Mouse (Mus musculus): ENCODE data around the gene Vps53. TPM values are rescaled to one million over a fixed set of nuclear protein-coding genes. Genes with fewer than 3 reads are reported as not detected.

Vps53 gene
- total RNA-seq, 1 experiment from 2014 or later, result 47.8 TPM

GRCm38 (mm10) chr11:76137996-76138395 is 41.5 kb downstream of the Vps53 start:
- ATAC-seq (replicated peaks in 1 of 2; ENCODE audit: insufficient read depth in 1 of 2, low FRiP score in 2 of 2, low TSS enrichment in 1 of 2, low read depth in 1 of 2, poor library complexity in 2 of 2, severe bottlenecking in 2 of 2), result no peak

GRCm38 (mm10) chr11:76135641-76136437 is 43.6 kb downstream of the Vps53 start:
- no peak for ATAC-seq (replicated peaks in 1 of 2; ENCODE audit: insufficient read depth in 1 of 2, low FRiP score in 2 of 2, low TSS enrichment in 1 of 2, low read depth in 1 of 2, poor library complexity in 2 of 2, severe bottlenecking in 2 of 2)

GRCm38 (mm10) chr11:76130859-76131258 is 48.6 kb downstream of the Vps53 start:
- no peak for ATAC-seq (replicated peaks in 1 of 2; ENCODE audit: insufficient read depth in 1 of 2, low FRiP score in 2 of 2, low TSS enrichment in 1 of 2, low read depth in 1 of 2, poor library complexity in 2 of 2, severe bottlenecking in 2 of 2)

GRCm38 (mm10) chr11:76125386-76125785 is 54.1 kb downstream of the Vps53 start:
- no peak for ATAC-seq (replicated peaks in 1 of 2; ENCODE audit: insufficient read depth in 1 of 2, low FRiP score in 2 of 2, low TSS enrichment in 1 of 2, low read depth in 1 of 2, poor library complexity in 2 of 2, severe bottlenecking in 2 of 2)

DNA sequence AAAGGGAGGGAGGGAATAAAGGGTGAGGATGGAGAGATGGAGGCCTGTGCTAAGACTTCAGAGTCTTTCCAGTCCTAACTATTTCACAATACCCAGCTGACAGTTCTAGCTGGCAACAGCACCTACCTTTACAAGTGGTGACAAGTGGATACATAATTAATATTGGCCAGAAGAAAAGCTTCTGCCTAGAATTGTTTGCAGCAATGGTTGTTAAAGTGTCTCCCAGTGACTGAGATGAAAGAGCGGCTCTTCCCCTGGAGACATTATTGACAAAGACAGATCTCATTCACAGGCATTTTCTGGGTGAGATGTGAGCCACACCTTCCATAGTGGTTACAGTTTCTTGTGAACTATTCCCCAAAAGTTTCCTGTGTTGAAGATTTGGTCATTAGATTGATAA is 55.9 kb downstream of the Vps53 start:
- no peak for ATAC-seq (replicated peaks in 1 of 2; ENCODE audit: insufficient read depth in 1 of 2, low FRiP score in 2 of 2, low TSS enrichment in 1 of 2, low read depth in 1 of 2, poor library complexity in 2 of 2, severe bottlenecking in 2 of 2)

- ATAC-seq (replicated peaks in 1 of 2; ENCODE audit: insufficient read depth in 1 of 2, low FRiP score in 2 of 2, low TSS enrichment in 1 of 2, low read depth in 1 of 2, poor library complexity in 2 of 2, severe bottlenecking in 2 of 2), result no peak
Measured at GRCm38 (mm10) chr11:76122571-76122970, 56.9 kb downstream of the Vps53 start.

- ATAC-seq (replicated peaks in 1 of 2; ENCODE audit: insufficient read depth in 1 of 2, low FRiP score in 2 of 2, low TSS enrichment in 1 of 2, low read depth in 1 of 2, poor library complexity in 2 of 2, severe bottlenecking in 2 of 2), result no peak
Measured at GRCm38 (mm10) chr11:76121086-76121485, 58.4 kb downstream of the Vps53 start.

DNA sequence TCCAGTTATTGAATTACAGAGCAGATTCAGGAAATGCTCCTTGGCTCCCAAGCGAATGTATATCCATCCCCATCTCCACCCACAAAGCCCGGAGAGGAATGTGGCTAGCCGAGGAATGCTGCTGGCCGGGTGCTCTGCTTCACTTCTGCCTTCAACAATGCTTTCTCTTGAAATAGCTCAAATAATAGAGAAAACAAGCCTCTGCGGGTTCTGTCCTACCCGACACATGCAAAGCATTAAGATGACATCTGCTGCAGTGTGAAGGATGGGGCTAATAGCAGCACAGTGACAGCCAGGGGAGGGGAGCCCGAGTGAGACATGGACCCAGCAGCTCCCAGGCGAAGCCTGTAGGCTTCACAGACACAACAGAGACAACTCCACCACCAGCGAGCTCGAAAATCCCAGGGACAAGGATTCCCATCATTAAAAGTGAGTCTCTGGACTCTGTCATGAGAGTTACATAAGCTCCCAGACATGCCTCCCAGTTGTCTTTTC is 59.0 kb downstream of the Vps53 start:
- ATAC-seq (replicated peaks in 1 of 2; ENCODE audit: insufficient read depth in 1 of 2, low FRiP score in 2 of 2, low TSS enrichment in 1 of 2, low read depth in 1 of 2, poor library complexity in 2 of 2, severe bottlenecking in 2 of 2), result no peak

GRCm38 (mm10) chr11:76110416-76110815 is 69.0 kb downstream of the Vps53 start:
- no peak for ATAC-seq (replicated peaks in 1 of 2; ENCODE audit: insufficient read depth in 1 of 2, low FRiP score in 2 of 2, low TSS enrichment in 1 of 2, low read depth in 1 of 2, poor library complexity in 2 of 2, severe bottlenecking in 2 of 2)

DNA sequence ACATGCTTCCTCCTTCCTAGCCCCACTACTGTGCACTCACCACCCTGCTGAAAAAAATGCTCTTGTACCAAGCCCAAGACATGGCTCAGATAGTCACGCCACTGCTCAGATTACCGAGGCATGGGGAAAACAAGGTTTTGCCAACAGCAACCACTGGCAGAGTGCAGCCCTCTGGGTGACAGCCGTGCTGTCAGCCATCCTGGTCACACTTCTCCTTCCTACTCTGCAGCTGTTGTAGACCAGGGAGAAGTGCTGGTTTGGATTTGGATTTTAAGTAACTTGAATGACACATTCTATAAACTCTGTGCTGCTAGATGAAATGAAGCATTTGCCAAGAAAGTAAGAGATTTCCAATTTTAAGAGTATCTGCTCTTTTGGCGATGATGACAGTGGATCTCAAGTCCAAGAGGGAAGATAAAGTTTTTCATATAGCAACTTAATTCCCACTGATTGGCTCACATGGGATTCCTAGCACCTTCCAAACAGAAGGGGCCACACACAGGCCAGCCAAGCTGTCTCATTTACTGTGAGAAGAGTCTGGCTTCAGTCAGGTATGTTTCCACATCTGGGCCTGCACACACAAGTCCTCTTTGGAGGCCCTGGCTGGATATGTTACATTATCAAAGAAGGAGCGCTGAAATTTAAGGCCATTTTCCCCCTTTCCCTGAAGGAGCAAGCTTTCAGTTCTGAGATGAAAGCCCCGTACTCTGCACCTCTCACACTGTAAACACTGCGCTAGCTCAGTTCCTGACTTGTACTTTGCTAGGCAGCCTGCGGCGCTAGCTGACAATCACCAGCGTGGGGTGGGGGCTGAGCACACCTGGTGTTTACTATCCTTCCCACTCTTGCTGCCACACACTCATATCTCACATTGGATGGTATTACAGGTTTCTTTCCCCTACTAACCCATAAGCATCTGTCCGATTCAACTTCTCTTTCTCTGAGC is 72.6 kb downstream of the Vps53 start:
- ATAC-seq (replicated peaks in 1 of 2; ENCODE audit: insufficient read depth in 1 of 2, low FRiP score in 2 of 2, low TSS enrichment in 1 of 2, low read depth in 1 of 2, poor library complexity in 2 of 2, severe bottlenecking in 2 of 2), result no peak

DNA sequence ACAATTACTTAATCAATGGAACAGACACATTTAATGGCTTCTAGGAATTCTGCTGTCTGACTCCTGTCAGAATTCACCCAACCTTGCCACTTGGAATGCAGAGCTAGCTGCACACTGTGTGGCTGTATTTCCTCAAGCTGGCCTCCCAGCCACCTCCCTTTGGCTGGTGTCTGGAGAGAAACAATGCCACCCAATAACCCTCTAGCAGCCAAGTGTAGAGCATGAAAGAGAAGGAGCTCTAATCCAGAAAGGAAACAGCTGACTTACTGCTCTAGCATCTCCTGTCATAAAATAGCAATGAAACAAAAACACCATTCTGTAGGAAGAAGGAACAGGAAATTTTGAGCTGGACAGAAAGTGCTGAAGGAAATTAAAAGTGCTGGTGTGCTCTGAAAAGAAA is 78.3 kb downstream of the Vps53 start:
- no peak for ATAC-seq (replicated peaks in 1 of 2; ENCODE audit: insufficient read depth in 1 of 2, low FRiP score in 2 of 2, low TSS enrichment in 1 of 2, low read depth in 1 of 2, poor library complexity in 2 of 2, severe bottlenecking in 2 of 2)

- ATAC-seq (replicated peaks in 1 of 2; ENCODE audit: insufficient read depth in 1 of 2, low FRiP score in 2 of 2, low TSS enrichment in 1 of 2, low read depth in 1 of 2, poor library complexity in 2 of 2, severe bottlenecking in 2 of 2), result no peak
Measured at GRCm38 (mm10) chr11:76099193-76099975, 80.1 kb downstream of the Vps53 start.

DNA sequence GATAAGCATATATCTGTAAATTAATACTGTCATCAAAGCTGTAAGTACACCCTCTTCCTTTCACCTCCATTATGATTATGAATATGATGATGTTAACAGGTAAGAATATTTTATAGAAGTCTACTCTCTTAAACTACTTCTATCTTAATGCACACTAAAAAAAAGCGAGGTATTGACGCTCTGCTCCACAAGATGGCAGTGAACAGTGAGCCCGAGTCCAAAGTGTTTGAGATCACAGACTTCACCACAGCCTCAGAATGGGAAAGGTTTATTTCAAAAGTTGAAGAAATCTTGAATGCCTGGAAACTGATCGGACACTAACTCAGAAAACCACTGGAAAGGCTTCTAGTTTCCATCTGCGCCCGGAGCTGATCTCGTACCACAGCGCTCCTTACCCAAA is 85.8 kb downstream of the Vps53 start:
- ATAC-seq (replicated peaks in 1 of 2; ENCODE audit: insufficient read depth in 1 of 2, low FRiP score in 2 of 2, low TSS enrichment in 1 of 2, low read depth in 1 of 2, poor library complexity in 2 of 2, severe bottlenecking in 2 of 2), result no peak

DNA sequence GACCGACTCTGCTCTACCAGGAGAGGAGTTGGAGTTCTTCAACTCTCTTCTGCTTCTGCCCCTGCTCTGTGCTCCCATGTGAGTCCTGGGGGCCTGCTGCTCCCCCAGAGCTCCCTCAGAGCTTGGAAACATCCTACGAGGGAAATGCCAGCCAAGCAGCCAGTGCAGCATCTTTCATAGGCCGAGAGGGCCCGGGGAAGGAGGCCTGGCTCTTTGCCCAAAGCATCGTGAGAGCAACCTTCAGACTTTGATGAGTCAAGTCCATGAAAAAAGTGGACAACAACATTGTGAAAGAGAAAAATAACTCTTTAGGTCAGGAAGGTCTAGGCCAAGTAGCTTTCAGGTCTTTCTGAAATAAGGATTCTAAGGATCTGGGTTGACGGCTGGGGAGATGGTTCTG is 89.7 kb downstream of the Vps53 start:
- ATAC-seq (replicated peaks in 1 of 2; ENCODE audit: insufficient read depth in 1 of 2, low FRiP score in 2 of 2, low TSS enrichment in 1 of 2, low read depth in 1 of 2, poor library complexity in 2 of 2, severe bottlenecking in 2 of 2), result no peak

GRCm38 (mm10) chr11:76088506-76088905 is 90.9 kb downstream of the Vps53 start:
- 0 out of 4 replicates have a peak, but pooled peaks of 1 of the 2 experiments have one; percentile 37 for ATAC-seq (replicated peaks in 1 of 2; ENCODE audit: insufficient read depth in 1 of 2, low FRiP score in 2 of 2, low TSS enrichment in 1 of 2, low read depth in 1 of 2, poor library complexity in 2 of 2, severe bottlenecking in 2 of 2)

DNA sequence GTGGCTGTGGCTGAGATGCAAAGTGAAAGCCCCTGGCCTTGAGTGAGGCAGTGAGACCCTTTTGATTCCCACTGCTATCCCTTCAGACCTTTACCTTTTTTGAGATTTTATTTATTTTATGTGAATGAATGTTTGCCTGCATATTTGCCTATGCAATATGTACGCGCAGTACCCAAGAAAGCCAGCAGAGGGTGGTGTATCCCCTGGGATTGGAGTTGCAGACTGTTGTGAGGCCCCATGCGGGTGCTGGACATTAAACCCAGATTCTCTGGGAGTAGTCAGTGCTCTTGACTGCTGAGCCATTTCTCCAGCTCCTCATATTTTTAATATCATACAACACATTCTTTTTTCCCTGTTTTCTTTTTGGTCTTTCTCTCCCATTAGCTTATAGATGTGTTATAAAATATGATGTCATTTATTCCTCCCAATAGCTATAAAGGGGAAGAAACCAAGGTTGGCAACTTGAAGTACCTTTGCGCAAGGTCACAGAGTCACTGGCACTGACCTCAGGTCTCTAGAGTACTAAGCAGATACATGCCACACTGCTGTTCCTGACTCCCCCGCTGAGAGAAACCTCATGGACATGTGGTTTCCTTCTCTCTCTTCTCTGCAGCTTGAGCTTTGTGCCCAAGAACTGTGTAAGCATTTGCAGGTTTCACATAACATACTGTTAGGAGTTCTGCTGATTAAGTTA is 93.4 kb downstream of the Vps53 start:
- ATAC-seq (replicated peaks in 1 of 2; ENCODE audit: insufficient read depth in 1 of 2, low FRiP score in 2 of 2, low TSS enrichment in 1 of 2, low read depth in 1 of 2, poor library complexity in 2 of 2, severe bottlenecking in 2 of 2), result peak in 1 of 2 experiments; percentile 47; a peak in 1 of 4 replicates

DNA sequence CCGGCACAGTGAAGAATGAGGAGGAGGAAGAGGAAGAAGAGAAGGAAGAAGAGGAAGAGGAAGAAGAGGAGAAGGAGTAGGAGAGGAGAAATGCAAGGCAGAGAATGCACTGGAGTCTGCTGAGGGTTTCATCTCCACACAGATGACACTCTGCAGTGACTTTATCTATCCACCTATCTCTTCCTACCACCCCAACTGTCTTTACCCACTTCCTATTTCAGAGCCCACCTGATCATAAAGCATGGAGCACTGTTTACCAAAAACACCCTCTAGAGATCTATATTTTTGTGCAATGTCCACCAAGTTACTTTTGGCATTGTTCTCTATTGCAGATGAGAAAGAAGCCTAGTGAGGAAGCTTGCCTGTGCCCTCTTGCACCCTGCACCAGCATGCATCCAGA is 94.5 kb downstream of the Vps53 start:
- ATAC-seq (replicated peaks in 1 of 2; ENCODE audit: insufficient read depth in 1 of 2, low FRiP score in 2 of 2, low TSS enrichment in 1 of 2, low read depth in 1 of 2, poor library complexity in 2 of 2, severe bottlenecking in 2 of 2), result no peak

All from hematopoietic stem cell, adult 5-6 weeks (primary cell).